Mouse (Mus musculus): ENCODE measurements at regions not wholly inside any gene's neighbourhood (a gene's known extent, or its start where the extent isn't known, plus 50 kb on each side); places are given as distances from the start of the nearest gene placed in this dataset.

DNA sequence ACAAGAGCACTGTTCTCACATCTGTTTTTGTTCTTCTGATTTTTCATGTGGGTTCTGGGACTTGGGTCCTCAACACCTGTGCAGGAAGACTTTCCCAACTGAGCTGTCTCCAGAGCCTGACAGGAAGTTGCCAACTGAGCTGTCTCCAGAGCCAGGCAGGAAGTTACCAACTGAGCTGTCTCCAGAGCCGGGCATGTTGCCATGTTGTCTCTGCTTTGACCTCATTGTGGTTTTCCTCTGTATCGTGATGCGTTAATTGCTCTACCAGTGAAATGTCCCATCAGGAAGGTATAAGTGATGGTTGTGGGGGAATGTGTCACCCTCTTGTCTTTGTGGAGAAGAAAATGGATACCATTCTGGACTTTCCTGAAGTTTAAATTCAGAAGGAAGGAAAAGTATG lies 54.4 kb upstream of the Olfm4 start:
- no peak for DNase-seq (ENCODE audit: low spot score)

DNA sequence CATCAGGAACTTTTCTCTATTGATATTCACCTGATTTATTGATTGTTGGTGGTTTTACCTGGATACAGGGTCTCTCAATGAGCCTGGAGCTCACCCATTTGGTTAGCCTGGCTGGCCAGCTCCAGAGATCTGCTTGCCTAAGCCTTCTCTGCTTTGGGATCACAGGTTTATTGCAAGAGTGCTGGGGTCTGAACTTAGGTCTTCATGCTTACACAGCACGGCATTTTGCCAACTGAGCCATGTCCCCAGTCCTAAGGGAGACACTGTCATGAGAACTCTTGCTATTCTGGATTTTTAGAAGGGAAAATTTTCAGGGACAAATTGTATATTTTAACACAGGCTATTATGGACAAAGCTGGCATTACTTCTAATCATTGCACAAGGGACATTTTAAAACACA lies 56.7 kb upstream of the Olfm4 start:
- no peak for DNase-seq (ENCODE audit: low spot score)

DNA sequence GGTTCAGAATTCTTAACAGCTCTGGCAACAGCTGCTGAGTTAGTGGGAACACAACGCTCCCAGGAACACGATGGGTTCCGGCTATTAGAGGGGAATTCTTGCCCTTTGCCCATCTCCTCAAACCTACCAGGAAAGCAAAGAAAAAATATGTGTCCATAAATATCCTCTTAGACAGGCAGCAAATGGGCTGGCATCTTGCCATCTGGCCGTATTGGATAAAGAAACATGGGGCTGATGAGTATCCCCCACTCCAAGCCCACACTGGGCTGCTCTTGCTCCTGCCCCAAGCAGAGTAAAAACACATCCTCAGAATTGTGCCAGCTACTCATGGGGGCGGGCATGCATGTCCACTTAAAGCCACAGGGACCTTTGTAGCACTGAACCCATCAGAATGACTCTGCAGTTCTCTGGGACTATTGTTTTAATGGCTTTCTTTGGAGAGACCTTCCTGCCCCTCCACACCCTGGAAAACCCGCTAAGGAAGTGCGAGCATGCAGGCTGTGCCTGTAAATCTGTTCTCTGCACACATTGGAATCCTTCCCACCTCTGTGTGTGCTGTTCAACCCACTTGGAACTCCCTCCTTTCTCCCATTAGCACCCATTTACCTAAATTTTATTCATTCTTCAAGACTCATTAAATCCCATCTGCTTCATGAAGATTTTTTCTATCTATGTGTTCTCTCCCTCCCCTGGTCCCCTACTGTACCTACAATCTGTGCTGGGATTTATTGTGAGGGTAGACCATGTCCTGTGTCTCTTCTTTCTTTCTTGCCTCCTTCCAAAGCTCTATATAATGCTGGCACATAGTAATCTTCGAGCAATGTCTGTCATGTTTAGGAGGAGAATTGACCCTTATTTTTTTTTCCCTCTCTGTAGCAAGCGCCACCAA lies 66.7 kb upstream of the Olfm4 start:
- no peak for DNase-seq (ENCODE audit: low spot score)

DNA sequence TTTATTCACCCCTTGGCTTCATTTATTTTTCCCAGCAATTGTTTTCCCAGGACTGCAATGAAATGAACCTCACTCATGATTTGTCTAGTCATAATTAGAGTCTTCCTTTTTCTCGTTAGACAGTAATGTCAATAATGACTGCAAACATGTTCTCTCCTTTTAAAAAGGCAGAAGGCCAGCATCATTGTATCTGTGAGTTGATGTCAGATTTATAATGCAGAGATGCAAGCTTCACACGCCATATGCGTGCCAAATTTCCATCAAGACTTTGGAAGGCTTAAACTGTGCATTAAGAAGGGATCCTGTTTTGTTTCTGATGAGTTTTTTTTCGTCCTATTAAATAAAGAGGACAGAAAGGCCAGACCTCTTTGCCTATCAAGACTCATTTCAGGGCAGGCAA lies 68.9 kb upstream of the Olfm4 start:
- DNase-seq (ENCODE audit: low spot score) = no peak

- DNase-seq (ENCODE audit: low spot score) = no peak
These were observed 70.6 kb upstream of the Olfm4 start for GRCm38 (mm10) chr14:79913315-79913714.

DNA sequence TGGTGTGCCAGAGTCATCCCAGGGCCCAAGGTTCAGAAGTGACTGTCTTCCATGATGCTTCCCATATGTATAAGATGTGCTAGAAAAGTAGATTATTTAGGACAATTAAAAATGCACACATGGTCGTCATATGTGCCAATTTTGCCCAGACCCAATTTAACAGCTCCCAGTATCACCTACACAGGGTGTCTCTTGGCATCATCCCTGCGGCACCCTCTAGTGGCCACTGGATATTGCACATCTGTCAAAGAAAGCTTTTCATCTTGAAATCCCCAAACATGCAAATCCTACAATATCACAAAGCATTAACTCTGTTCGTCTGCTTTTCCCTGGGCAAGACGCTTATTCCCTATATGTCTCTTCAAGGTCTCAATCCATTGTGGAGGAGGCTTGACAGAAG lies 71.3 kb upstream of the Olfm4 start:
- DNase-seq (ENCODE audit: low spot score) = peak; percentile 46

DNA sequence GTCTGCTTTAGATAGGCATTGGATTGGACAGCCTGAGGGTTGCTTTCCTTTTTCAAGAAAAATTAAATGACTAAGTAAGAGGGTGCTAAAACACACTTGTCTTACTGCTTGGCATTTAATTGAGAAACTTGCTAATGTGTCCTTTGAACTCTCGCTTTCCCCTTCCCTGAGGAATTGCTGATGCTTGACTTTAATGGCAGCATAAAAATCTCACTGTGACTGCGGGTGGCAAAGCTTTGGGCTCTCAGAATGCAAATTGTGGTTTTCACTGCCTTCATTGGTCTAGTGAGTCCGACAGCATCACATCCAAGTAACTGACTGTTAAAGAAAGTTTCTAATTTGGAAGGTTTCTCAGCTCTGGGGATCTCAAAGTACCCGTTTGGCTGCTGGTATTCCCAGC lies 76.1 kb upstream of the Olfm4 start:
- DNase-seq (ENCODE audit: low spot score) = no peak

- DNase-seq (ENCODE audit: low spot score) = no peak
These were observed 78.3 kb upstream of the Olfm4 start for GRCm38 (mm10) chr14:79905574-79905973.

DNA sequence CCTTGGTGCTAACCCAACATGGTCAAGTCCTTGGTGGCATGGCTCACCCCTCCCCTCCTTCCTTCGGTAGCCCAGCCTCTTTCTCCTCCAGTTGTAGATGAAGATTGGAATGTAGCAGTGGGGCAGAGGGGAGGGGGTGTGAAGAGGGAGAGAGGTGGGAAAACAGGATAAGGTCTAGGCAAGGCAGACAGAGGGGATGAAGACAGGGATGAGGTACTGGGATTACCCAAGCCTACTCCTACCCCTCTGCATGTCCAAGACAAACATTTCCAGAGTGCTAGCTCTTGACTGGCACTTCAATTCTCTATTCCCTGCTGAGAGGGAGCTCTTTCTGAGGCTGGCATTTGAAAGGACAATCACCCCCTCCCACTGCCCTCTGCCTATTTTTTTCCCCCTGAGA lies 81.5 kb upstream of the Olfm4 start:
- DNase-seq (ENCODE audit: low spot score) = no peak

- no peak for DNase-seq (ENCODE audit: low spot score)
These were observed 85.6 kb upstream of the Olfm4 start for GRCm38 (mm10) chr14:79898240-79898639.

GRCm38 (mm10) chr14:79893241-79893640 lies 90.6 kb upstream of the Olfm4 start:
- DNase-seq (ENCODE audit: low spot score) = no peak

GRCm38 (mm10) chr14:79890682-79891081 lies 93.2 kb upstream of the Olfm4 start:
- no peak for DNase-seq (ENCODE audit: low spot score)

DNA sequence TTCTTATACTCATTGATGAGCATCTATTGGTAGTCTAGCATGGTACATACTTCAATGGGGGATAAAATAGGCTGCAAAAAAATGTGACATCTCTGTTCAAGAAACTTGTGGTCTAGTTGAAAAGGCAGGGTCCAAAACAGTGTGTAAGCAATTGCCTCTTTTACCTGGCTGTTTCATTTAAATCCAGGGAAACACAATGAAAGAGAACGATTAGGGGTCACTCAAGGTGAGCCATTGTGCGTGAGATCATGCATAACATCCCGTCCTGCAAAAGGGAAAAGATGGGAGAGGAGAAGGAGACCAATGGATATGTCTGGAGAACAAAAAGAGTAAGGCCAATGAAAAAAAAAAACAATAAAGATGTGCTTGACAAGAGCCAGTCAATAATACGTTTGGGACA lies 93.6 kb upstream of the Olfm4 start:
- no peak for DNase-seq (ENCODE audit: low spot score)

GRCm38 (mm10) chr14:79883487-79883886 lies 100.4 kb upstream of the Olfm4 start:
- DNase-seq (ENCODE audit: low spot score) = no peak

DNA sequence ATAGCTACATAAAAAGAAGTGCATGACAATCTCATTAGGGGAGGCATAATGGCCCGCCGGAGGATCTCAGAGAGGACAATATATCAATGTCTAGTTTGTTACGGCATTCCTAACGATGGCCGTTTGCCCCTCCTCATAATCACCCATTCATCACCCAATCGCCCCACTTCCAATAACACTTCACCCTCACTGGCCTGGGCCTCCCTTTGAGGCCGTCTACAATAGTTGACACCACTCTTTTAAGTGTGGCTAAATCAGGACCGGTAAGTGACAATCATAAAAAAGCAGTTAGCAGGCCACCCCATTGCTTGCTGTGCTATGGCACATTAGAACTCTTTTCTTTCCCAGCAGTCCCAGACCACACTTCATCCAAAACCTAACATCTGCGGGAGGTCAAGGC lies 102.2 kb upstream of the Olfm4 start:
- no peak for DNase-seq (ENCODE audit: low spot score)

GRCm38 (mm10) chr14:79880065-79880755 lies 103.7 kb upstream of the Olfm4 start:
- no peak for DNase-seq (ENCODE audit: low spot score)

GRCm38 (mm10) chr14:79879333-79880035 lies 104.4 kb upstream of the Olfm4 start:
- no peak for DNase-seq (ENCODE audit: low spot score)

- no peak for DNase-seq (ENCODE audit: low spot score)
These were observed 105.4 kb upstream of the Olfm4 start for GRCm38 (mm10) chr14:79878285-79879019.

DNA sequence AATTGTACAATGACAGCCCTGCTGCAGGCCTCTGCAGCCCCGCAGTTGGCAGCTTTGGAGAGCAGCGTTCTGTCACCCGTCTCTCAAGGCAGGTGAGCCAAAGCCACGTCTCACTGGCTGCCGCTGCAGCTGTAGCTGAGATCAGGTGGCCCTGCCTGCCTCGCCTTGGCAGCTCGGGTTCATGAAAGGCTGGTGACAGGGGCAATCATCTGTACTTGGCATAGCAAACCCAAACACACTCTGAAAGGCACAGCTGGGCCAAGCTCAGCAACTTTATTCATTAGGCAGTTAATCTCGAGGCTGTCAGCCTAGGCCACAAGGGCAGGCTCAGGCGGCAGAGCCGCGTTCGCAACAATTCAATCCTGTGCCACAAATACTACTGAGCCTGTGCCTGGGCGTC lies 102.0 kb upstream of the Pcdh8 start:
- no peak for DNase-seq (ENCODE audit: low spot score)

DNA sequence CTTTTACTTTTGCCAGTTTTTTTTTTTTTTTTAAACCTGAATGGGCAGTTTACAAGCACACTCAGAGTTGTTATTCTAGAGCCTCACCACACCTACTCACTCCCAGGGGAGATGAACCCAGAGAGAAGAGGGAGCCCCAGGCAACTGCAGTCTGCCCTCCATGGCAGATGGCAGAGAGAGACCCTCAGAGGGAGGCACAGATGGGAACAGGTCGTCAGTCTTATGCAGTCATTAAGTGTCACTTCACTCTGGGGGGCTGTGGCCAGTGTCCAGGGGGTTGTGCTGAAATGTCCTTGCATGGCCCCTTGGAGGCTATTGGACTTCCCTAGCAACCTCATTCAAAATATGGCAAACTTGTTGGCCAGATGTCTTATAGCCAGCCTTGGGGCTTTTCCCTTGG lies 101.3 kb upstream of the Pcdh8 start:
- DNase-seq (ENCODE audit: low spot score) = no peak

DNA sequence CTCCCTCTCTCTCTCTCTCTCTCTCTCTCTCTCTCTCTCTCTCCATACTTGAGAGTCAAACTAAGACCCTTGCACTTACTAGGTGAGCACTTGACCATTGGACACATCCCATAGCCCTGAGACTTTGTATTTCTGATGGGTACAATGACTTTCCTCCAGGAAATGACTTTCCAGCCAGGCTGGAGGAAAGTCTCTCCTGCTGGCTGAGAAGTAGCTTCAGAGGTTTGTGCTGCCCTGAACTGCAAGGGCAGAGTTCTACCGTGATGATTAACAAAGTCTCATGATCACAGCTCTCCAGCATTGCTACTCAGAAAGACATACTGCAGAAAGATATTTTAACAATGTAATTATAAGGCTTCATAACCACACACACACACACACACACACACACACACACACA lies 98.2 kb upstream of the Pcdh8 start:
- DNase-seq (ENCODE audit: low spot score) = no peak

- DNase-seq (ENCODE audit: low spot score) = no peak
These were observed 85.1 kb upstream of the Pcdh8 start for GRCm38 (mm10) chr14:79856245-79856644.
